Mouse (Mus musculus) retina, adult 2 months (tissue): ENCODE results near the gene Qdpr.

Source experiments
- DNase-seq: peaks from one replicate; pipeline ENCODE4 v3.0.0-alpha.2; 2012; ENCODE audit warnings: low read depth, low spot score

Gene Qdpr

DNA sequence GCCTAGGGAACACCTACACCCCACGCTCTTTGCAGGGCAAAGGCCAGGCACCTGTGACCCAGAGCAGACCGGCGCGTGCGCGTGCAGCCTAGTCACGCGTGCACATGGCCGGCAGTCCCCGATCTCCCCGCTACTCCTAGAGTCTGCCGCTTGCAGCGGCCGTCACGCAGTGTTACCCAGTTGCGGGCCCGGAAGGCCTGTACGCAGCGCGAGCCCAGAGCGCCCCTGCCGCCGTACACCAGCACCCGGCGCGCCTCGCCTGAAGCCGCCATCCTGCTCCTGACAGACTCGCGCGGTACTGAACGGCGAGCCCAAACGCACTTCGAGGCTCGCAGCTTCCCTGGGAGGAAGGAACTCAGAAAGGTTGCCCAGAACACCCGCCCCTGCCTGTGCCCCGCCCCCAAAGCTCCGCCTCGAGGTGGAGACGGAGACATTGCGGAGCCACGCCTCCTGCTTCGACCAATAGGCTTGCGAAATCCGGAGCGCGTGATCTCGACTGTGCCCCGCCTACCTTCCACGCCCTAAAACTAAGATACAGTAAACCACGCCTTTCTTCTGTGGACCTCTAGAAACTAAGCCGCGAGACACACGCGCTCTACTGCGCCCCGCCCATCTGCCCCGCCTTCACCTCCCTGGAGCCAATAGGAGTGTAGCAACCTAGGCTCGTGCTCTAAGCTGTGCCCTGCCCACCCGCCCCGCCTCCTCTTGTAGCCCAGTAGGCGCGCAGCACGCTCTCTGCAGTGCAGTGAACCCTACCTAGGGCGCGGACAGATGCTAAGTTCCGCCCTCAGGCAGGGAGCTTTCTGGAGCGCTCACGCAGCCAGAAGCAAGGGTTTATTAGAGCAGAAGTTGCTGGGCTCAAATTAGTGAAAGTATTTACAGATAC lies at the start of gene Qdpr:
Gene Qdpr (minus strand): TSS at position 406 of the 886 bp plus-strand sequence.
- peak; percentile 97 for DNase-seq

DNA sequence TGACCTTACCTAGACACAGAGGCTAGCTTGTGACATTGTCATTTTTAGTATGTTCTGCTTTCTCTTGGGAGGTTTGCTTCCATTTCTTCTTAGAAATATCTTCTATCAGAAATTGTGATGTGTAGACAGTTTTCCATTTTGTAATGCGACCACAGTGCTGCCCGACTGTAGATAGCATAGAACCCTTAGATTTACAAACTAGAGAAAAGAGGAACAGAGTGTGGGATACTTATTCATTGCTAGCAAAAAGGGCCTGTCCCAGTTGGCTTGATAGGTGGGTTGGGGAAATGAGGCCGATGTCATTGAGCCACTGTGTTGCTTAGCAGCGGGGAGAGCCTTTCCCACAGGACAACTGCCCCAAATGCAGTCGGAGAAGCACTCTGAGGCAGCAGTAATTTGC lies 47.5 kb upstream of the Qdpr start:
- DNase-seq = no peak

DNA sequence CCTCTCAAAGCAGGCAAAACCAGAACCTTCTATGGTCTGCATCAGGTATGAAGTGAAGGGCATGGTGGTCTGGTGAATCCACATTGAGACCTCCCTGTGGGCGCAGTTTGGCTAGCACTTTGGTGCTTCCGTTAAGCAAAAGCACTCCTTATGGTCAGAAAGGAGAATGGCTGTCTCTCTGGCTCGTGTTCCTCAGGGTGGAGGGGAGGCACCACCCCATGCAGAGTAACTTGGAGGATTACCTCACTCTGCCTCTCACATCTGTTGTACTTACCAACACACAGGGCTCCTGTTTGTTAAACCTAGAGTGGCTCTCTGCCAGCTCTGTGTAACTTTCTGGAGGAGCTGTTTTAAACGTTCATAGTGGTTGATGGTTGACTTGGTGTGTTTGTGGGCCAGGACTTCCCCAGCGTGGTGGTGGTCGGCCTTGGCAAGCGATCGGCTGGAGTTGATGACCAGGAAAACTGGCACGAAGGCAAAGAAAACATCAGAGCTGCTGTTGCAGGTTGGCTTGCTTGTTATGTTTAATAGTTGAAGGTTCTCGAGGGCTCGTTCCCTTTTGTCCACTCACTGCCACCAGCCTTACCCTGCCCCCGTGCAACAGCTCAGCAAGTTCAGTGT lies 47.0 kb upstream of the Qdpr start:
- no peak for DNase-seq

DNA sequence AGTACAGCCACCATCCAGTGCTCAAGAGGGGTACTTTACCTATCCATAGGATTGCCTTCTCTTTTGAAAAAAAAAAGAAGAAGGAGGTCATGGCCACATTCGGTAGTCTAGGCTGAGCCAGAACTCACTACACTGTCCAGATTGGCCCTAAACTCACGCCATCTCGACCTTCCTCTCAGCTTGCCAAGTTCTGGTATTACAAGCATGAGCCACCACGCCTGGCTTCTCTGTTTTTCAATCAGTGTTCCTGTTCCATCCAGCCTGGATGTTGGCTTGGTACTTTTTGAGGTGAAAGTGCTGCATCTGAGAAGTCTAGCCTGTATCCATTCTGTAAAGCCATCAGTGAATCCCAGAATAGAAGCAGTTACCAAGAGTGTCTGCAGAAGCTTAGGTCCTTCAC lies 46.4 kb upstream of the Qdpr start:
- no peak for DNase-seq

DNA sequence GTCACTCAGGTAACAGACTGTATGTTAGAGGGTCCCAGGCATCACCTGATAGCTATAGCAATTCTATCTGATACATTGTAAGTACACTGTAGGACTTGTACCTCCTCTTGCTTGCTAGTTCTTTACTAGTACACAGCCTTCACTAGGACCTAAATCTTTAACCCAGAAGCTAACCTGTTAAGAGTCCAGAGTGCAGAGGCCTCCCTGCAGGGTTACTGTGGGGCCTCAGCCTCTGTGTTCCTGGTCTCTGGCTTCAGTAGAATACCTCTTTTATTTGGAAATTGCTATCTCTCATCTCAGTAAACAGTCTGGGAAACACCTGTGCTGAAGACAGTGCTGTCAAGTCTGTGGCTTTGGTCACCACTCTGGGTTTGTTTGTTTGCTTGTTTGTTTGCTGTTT lies 46.0 kb upstream of the Qdpr start:
- no peak for DNase-seq

DNA sequence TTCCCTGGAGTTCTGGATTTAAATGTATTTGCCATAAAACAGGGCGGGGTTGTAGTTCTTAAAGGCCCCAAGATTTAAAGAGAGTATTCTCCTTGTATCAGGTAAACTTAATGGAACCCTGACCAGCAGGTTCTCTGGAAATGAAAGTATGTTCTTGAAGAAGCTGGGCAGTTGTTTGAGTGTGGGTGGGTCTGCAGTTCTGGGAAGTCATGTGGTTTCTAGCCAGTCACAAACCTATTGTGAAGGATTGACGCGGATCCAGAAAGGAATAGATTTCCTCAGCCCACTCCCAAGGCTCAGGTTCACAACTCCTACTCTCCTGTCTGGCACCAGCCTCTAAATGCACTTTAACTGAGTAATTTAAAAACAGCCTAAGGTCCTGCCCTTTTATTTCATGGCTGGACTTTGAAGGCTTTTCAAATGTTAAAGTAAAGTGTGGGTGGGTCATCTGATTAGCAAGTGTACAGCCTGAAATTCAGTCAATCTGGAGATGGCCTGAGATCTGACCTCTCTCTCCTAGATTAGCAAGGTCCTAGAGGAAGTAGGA lies 45.5 kb upstream of the Qdpr start:
- DNase-seq = no peak

DNA sequence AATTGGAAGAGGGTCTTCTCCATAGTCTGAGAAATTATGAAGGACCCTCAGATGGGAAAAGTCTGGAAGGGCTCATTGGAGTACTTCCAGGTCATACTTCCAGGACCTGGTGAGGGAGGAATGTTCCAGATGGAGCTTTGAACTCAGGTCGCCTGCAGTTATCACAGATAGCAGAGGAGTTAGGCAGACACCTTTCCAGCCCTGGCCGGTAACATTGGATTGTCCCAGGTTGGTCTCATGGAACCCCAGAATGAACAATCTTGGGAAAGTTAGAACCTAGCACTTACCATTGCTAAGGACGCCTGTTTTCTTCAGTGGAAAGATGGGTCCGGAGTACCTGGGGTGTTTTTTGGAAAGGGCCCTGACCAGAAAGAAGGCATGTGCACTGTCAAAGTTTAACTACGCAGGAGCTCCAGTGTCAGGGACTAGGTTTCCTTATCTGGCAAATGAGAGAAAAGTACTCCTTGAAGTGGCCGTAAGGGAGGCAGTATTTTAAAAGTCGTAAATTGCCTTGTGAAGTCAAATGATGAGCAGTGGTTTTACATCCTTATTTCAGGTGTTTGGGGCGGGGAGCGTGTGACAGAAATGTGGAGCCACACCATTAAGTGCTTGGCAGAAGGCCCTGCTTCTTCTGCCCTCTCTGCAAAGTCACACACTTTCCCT lies 44.2 kb upstream of the Qdpr start:
- no peak for DNase-seq

DNA sequence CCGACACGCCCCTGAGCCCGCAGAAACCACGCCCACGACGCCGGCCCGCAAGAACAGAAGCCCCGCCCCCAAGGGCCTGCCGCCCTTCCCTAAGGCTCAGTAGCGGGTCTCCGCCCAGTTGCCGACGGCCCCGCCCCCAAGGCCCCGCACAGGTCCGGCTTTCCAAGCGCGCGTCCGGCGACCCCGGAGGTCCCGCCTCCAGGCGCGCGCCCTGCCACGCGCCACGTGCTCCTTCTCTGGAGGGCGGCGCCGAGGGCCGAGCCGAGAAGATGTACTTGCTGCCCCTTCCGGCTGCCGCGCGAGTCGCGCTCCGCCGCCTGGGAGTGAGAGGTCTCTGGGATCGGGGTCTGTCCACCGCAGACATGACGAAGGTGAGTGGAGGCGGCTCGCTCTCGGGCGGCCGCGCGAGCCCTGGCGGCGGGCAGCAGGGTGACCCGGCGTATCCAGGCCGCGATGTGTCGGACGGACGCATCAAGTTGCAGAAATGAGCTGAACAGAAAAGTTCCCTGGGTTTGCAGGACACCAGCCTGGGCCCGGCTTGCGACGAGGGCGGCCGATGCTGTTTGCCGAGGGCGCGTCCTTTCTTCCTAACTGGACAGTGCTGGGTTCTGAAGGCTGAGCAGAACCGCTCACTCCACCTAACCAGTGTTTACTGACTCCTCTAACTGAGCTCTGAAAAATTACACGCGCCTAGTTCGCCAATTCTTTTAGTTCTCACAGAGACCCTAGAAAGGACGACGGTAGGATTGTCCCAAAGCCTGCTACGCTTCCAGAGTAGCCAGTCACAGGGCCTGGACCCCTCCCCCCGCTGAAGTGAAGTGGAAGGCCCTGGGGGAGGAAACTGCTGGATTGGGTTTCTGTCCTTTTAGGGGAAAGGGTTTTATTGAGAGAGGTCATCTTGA lies 43.4 kb upstream of the Qdpr start, which contains the start of gene Lap3:
Gene Lap3 (plus strand): TSS at position 184 of the 902 bp plus-strand sequence.
- peak; percentile 90 for DNase-seq

DNA sequence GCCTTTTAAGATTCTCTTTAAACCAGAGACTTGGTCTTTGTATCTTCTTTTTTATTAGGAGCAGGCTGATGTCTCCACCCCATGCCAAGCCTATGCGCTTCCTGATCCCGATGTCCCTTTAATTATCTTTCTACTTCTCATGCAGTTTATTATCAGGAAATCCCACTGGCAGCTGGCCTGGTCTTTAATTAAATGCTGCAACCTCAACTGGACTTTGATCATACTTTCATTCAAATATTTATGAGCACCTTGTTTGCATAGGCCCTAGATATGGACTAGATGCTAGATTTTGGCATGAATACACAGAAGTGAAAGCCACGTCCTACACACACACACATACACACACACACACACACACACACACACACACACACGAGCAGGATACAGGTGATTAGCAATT lies 41.7 kb upstream of the Qdpr start:
- DNase-seq = no peak

DNA sequence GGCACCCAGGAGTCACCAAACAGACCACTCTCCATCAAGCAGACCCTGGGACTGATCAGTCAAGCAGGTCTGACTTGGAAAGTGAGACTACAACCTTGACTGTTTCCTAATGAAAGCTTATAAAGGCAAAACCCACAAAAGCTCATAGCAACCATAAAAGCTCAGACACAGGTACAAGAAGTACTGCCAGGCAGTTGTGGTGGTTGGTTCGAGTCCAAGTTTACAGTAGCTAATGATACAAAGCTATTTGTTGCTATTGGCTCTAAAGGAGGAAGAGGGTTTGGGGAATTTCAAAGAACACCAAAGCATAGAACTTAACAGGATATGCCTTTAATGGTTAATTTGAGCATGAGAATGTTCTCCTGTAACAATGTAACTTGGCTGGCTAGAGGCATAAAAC lies 33.6 kb upstream of the Qdpr start:
- no peak for DNase-seq

DNA sequence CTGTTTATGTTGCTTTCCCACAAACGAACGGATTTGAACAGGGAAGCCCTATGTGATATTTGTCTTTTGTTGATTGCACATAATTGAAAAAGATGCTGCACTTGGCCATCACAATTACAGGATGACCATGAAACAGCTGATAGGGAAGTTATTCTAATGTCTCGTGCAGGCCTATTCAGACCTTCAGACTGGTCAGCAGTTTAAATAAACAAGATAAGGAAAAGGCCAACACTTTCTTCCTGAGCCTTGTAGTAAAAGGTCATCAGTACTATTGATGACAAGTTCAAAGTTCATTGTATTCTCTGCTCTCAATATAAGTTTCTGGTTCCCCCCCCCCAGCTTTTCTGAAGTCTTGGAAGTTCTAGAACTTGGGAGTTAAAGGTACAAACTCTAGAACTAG lies 32.6 kb upstream of the Qdpr start:
- DNase-seq = no peak

DNA sequence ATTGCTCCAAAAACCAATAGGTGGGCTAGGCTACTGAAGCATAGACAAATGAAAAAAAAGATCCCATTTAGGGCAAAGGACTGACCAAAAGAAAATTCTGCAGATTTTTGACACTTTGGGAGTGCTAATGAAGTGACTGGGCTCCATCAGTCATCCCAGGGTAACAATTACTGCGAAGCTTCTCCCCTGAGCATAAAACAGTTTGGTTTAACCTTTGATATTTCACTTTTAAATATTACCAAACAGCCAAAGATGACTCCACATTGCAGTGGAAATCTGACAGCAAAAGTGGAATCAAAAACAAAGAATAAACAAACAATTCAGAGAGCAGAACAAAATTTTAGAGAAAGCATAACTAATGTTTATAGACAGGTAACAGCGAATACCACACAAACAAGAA lies 31.1 kb upstream of the Qdpr start:
- no peak for DNase-seq

DNA sequence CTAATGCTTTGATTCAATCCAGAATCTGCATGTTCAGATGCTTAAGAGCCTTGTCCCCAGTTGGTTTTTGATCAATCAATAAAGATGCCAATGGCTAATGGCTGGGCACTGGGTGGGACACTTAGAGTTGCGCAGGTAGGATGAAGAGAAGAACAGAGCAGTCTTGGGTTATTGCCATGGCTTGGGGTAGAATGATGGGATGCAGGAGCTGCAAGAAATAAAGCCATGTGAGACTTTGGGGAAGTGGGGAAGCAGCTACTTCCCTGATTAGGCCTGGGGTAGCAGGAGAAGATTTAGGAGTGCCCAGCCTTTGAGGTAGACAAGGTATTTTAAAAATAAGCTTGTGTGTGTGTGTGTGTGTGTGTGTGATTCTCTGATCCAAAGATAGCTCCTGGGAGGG lies 30.0 kb upstream of the Qdpr start:
- DNase-seq = no peak

DNA sequence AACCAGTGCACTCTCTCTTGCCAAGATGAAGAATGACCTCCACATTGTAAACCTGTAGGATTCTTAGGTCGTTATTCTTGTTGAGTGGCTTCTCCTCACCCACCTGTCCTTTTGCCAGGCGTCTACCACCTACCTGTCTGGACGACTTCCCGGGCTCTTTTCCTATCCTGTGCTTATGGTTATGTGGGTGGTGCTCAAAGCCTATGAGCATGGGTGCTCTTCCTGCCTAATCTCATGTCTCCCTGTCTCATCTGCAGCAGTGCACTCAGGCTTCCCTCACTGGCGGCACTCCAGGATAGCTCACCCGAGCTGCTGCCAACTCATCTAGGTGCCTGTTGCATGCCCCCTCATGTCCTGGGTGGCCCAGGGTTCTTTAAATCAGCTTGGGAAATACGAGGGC lies 27.6 kb upstream of the Qdpr start:
- no peak for DNase-seq

DNA sequence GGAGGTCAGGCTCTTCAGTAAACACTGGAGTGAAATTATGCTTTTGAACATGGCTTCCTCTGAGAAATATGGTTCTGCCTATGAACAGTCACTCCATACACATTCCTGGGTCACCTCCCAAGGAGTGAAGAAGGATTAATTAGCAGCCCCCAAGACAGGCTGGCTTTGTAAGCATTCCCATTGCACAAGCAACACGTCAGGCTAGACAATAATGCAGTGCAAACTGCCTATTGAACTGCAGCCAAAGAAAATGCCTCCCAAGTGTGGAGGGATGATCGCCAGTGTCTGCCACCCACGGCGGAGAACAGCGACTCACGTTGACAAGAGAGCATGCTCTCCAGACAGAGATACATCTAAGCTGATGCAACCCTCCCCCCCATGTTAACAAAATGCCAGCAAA lies 26.3 kb upstream of the Qdpr start:
- DNase-seq = no peak

DNA sequence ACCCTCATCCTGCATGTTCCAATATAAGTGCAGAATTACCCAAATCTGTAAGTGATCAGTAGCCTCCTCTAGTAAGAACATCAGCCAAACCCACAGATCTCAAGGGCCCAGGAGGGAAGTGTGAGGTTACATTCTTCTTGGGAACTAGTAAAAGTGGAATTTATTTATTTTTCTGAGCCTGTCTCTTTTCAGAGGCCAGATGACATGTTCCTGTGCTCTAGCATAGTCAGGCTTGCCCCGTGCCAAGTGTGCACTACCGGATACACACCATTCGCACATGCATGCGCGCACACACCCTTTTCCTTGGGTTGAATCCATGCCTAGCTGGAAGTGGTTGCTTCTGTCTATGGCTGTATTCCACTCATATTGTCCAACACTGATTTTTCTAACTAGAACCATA lies 25.7 kb upstream of the Qdpr start:
- DNase-seq = no peak

DNA sequence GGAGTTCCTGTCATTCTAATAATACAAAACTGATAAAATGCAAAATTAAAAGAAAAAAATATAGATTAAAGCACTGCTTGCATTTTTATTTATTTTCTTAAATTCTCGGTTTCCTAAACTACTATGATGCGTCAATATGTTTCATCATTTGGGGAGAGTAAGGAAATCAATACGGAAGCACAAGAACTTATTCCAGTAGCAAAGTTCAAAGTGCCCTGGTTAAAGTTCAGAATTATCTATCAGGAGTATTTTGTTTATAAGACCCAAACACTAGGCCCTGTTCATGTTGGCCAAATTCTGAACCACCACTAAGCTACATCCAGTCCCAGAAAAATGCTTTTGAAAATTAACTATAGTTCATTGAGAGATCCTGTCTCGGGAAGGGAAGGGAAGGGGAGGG lies 24.7 kb upstream of the Qdpr start:
- DNase-seq = no peak

DNA sequence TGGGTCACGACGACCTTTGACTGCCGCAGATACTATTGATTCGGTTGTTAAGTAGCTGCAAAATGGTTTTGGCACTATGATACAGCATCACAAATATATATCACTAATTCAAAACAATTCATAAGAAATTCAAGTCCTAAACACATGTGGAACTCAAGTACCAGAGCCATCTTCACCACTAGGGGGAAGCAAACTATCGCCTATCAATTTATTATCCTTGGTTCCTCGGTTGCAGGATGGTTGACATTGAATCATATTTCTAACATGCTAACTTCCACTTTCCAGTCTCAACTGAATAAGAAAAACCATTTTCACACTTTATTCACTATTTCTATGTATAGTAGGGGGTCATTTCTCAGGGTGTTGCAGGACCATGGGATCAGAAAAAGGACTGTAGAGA lies 24.2 kb upstream of the Qdpr start:
- DNase-seq = no peak

DNA sequence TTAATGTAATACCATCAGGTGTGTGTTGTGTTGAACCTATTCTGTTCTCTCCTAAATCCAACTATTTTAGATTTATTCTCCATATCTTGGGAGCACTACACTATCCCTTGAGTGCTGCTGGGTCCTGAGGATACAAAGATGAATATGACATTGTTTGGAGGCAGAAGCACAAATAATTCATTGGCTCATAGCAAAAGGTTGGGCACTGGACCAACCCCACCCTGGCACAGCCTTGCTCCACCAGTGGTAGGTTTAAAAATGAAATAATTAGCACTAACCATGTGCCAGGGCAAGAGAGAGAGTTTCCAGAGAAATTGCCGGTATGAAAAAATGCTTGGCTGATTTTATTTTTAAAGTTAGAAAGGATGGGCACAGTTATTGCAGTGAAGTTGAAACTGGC lies 23.5 kb upstream of the Qdpr start:
- DNase-seq = no peak

DNA sequence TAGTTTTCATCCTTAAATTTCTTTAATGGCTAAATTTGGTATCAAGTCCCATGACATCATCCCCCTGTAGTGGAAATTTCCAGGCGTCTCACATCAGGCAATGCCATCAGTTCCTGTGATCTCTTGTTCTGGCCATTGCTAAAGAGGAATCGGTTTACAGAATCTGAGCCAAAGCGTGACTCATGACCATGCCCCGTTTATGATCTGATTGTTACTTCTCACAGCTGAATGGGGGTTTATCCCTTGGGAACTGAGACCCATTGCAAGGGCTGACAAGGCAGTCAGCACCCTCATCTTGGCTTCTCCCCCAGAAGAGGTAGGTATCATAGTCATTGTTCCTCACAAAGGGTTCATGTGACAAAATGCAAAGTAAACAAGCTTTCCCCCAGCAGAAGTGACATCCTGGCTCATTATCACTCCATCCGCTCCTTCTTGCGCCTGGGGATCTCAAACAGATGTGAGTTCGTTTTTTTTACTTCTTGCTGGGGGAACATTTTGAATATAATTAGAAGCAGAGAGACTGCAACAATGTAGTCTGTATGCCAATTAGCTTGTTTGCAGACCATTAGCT lies 22.9 kb upstream of the Qdpr start:
- no peak for DNase-seq

DNA sequence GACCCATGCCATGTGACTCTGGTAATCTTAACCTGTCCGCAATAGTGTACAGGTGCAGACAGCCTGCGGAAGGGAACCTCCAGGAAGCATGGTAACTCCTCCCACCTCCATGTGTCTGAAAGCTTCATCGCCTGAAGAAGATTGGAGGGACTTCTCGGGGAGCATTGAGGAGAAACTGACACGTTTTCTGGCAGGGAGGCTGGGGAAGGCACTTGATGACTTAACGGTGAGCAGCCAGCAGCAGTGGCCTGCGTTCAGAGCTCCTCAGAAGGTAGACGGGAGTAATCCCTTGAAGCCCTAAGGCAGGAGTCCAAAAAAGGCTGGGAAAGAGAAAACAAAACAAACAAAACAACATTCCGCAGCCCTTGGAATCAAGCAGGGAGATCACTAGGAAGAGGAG lies 4.4 kb upstream of the Qdpr start:
- DNase-seq = no peak
